Mouse (Mus musculus): ENCODE data around the gene Zfpm1.
A peak's percentile ranks its signal among the peaks of the same experiment; 100 is the strongest.

Gene Zfpm1

DNA sequence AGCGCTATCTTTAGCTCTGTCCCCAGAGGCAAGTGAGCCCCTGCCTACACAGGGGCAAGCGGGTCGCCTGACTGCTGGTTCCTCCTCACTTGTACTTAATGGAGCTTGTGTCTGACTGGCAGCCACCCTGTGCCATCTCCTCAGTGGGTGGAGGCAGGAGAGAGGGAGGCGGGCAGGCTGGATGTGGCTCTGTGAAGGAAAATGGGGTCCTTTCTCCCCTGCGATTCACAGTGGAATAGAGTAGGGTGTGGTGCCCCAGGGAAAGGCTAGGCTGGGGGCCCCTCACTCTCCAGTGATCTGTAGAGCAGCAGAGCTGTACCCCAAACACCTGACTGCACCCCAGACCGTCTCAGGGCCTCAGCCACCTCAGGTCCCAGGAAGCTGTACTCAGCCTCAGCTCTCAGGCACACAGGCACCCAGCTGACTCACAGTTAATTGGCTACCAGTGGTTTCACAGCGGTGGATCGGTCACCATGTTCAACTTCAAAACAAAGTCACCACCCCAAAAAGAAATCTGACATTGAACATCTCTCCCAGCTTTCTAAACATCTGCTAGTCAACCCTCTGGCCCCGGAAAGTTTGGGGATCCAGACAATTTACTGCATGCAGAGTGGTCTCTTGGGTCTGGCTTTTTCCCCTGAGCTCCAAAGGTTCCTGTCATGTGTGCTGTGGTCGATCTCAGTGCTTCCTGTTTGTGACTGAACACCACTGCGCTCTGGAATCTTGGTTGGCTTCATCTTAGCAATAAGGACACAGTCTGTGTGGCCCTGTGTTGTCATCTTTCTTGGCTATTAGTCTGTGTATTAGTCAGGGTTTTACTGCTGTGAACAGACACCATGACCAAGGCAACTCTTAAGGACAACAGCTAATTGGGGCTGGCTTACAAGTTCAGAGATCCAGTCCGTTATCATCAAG lies 63.5 kb downstream of the Zfpm1 start:
- peak in 1 of 2 experiments; percentile 23 for DNase-seq (ENCODE audit: low spot score in 2 of 2)

DNA sequence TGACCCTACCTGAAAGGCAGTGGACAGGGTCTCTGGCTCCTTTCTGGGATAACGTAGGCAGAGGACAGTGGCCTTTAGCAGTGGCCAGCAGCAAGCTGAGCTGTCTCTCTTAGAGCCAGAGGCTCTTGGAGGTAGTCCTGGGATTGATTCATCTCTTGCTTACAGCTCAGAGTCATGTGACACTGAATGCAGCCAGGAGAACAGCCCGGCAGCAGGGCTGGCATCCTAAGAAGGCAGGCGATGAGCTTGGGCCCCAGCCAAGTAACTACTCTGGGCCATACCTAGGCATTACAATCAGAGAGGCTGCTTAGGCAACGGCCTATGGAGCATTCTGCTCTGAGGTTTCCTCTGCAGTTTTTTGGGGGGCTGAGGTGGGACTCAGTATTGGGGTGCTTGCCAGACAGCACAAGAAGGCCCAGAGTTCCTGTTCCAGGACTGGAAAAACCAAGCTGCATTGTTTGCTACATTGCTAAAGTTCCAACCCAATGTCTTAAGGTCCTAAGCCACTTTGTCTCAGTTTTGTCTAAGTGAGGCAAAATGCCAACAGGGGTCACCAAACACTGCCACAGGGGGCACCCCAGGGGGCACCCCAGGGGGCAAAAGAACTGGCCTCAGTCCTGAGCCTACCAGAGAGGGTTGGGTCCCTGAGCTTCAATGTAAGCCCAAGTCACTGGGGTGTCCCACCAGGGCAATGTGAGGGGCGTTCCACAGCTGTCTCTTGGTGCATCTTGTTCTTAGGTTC lies 66.0 kb downstream of the Zfpm1 start:
- no peak for DNase-seq (ENCODE audit: low spot score in 2 of 2)

DNA sequence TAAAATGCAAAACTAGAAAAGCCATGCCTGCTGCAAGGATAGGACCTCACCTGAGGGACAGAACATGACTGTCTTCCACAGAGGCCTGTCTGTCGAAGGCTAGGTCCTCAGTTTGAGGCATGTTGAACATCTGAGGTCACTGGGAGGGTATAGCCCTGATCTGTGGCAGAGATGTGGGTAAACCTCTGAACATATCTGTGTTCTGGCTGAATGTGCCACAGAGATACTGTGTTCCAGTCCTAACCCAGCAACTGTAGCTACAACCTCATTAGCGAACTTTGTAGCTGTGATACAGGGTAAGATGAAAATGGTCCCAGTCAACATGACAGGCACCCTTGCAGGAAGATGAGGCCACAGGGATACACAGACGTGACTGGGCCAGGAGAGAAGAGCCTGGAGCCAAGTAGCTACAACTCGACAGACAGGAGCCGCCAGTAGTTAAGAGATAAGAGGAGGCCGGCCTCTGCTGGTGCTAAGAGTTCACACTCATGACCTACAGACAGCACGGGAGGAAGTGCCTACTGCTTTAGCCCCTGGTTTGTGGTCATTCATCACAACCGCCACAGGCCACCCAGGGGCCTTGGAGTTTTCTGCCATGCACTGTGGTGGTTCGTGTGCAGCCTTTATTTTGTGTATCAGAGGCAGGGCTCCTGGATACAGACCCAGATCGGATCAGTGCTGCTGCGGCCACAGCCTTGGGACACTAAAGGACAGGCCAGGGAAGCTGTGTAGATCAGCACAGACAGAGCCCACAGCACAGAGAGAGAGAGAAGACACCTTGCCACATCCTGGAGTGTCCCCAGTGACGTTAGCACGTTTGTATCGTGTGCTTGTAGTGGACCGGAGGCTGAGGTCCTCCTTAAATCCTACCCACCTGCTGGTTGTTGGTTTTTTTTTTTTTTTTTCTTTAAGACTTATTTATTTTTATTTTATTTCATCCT lies 67.7 kb downstream of the Zfpm1 start:
- peak; percentile 70 to 86 for DNase-seq (ENCODE audit: low spot score in 2 of 2)

DNA sequence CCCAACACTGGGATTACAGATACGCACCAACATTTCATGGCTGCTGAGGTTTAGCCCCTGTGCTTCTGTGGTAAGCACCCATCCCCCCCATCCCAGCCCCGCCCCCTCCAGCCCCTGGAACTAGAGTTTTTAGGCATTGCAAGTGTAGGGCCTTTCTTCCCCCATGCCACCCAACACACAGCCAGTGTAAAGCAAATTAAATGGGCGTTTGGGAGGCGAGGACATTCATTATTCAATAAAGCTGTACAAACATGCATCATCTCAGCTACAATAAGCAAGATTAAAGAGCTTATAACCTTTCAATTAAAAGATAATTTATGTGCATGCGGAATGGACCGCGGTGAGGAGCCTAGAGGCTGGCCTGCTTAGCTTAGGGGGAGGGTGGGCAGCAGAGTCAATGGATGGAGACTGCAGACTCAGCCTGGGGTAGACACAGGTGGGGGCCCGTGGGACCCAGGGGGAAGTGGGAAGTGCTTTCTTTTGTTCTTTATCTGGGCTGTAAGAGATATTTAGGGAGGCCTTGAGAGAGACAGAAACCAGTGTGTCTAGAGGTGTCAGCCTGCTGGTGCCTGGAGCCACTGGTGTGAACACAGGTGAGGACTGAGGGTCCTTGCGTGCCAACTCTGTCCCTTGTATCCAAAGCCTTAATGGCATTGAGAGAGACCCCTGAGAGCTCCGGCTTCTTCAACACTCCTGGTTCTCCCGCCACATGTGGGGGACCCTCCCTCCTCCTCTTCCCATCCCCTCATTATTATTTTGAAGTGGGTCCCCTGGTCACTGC lies 68.6 kb downstream of the Zfpm1 start:
- no peak for DNase-seq (ENCODE audit: low spot score in 2 of 2)

DNA sequence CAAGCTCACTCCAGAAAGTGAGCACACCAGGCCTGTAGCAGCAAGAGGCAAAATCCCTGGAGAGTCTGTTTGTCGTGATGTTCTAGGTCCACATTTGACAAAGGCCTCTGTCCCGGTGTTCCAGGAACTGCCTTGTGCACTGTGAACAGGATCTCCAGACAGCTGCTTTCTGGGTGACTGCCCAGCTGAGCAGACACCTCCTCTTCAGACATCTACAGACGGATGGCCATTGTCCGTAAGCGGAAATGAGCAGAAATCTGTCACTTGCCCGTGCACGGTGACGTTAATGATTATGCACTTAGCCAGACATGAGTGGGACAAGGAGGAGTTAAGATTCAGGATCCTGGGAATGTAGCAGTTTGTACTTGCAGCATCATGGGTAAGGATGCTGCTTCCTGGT lies 72.2 kb downstream of the Zfpm1 start:
- no peak for DNase-seq (ENCODE audit: low spot score in 2 of 2)

DNA sequence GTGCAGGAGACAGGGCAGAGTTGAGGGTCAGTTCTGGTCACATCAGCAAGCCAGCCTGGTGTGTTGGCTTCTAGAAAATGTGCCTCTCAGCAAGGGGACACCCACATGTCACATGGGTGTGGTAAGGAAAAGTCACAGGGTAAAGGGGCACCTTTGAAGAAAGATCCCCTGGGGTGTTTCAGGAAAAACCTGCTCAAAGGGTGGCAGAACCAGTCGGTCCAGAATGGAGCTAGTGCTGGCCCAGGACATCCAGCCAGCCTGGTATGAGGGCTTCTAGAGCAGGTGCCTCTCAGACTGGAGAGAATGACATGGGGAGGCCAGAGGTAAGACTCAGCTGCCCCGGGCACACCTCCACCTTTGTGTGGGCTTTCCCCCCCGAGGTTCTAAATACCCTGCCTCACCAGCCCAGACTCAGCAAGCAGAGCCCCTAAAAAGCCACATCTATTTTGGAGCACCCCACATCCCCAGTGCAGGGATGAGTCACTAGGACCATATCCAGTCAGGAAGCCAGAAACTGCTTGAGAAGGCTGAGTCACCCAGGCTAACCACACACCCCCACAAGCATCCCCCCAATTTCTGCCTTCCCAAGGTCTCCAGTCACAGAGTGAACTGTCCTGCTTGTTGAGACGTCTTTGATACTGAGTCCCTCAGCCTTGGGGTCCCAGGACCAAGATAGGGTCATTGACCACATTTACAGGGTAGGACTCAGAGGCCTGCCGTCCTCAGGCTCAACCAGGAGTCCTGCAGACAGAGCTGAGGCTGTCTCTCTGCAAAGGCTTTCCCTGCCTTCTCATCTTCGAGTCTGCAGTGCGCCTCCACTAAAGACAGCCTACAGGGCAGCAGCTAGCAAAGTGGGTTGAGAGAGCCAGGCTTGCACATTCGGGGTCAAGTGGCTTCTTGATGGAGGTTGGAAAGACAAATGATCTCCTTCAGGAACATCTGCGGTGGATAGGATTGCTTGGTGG lies 74.0 kb downstream of the Zfpm1 start:
- no peak for DNase-seq (ENCODE audit: low spot score in 2 of 2)

DNA sequence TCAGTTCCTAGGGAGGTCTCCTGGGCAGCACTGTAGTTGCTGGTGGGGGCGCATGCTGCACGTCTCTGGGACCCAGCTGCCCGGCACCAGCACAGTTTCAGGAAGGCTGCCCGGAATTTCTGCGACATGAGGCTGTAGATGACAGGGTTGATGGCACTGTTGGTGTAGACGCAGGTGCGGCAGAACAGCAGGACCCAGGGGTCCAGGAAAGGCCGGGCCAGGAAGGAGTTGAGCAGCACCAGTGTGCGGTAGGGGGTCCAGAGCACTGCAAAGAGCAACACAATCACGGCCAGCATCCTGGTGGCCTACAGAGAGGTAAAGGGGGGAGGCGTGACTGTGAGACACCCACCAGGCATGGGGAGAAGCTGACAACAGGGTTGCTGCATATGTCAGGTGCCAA lies 75.3 kb downstream of the Zfpm1 start:
- DNase-seq (ENCODE audit: low spot score in 2 of 2): no peak

DNA sequence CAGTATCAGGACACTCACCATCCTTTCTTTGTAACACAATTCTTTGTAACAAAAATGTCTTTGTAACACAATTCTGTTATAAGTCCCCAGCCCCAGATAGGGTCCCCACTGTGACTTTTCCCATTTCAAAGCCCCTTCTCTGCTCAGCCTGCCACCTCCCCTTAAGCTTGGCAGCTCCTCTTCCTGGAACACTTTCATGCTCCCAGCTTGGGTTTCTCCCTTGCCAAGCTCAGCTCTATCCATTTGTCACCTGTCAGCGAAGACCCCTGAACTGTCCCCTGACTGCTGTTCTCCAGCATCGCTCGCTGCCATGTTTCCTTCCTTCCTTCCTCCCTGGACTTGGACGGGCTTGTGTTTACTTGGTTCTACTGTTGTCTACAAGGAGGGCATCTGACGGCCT lies 75.7 kb downstream of the Zfpm1 start:
- DNase-seq (ENCODE audit: low spot score in 2 of 2): no peak

DNA sequence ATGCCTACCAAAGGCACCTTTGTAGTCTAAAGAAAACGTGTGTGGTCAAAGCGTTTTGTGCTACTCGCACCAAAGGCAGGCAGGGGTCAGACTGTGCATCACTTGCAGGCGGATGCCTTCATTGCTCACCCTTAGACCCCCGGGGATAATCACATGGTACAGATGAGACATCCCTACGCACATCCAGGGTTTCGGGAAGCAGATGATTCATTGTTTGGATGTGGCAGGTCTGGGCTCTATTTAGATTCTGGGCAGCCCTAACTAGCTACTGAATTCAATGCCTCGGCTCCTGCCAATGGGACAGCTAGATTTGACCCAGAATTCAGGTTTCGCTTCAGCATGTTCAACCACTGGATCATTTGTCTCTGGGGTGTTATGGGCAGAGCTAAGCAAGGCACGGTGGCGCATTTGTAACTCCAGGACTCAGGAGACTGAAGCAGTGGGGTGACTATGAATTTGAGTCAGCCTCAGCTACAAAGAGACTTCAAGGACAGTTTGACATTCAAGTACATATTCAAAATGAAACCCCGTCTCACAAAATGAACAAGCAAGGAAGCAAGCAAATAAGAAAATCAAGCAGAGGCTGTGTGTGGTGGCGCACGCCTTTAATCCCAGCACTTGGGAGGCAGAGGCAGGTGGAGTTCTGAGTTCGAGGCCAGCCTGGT lies 77.3 kb downstream of the Zfpm1 start:
- DNase-seq (ENCODE audit: low spot score in 2 of 2): no peak

DNA sequence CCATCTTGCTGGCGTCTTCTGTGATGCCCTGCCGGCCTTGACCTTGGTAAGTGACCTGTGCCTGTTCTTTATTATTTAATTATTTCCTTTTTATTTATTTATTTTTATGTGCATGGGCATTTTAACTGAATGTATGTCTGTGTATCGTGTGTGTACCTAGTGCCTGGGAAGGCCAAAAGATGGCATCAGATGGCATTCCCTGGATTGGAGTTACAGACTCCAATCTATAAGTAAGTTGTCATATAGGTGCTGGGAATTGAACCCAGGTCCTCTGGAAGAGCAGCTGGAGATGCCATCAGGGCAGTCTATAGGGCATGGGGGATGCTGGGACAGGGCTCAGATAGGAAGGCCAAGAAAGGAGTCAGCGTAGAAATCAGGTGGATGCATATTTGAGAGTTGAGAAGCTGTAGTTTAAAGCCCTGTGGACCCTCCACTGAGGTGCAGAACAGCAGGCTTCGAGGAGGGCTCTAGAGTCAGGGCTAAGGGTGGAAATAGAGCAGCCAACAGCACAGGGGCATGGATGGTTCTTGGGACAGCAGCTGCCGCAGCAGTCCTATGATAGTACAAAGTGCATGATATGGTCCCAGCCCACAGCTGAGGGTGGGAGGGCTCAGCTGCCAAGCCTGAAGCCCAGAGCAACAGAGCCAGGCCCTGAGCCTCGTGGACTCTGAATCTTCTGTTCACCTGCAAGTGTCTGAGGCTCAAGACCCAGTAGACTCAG lies 78.9 kb downstream of the Zfpm1 start, which contains the start of gene Trhr2:
Gene Trhr2, minus strand, starts transcription at position 51 of the 721 bp plus-strand sequence.
- no peak for DNase-seq (ENCODE audit: low spot score in 2 of 2)

DNA sequence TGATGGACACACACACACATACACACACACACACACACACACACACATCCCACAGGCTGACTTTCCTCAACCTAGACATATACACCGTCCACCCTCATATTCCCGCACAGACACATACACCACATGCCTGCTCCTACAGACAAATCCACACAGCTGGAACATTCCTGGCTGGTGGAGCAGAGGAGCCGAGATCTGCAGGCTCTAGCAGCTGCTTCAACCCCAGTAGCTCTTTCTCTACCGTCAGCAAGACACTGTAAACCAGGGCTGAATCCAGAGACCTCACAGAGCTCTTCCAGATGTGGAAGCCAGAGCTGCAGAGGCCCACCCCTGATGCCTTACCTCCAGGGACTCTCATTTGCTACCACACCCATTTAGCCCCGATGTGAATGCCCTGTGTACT lies 80.3 kb downstream of the Zfpm1 start:
- no peak for DNase-seq (ENCODE audit: low spot score in 2 of 2)

DNA sequence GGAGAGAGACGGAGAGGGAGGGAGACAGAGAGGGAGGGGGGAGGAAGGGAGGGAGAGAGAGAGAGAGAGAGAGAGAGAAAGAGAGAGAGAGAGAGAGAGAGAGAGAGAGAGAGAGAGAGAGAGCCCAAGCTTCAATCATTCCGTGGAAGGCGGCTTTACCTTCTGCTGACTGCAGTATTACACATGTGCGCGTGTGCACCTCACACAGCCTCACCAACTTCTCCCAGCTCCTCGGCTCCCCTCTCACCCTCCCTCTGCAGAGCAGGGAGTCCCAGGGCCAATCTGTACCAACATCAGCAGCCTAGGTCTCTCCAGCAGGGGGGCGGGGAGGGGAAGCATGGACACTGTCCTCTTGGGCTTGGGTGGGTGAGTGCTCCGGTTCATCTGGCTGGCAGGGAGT lies 81.0 kb downstream of the Zfpm1 start:
- DNase-seq (ENCODE audit: low spot score in 2 of 2): no peak

DNA sequence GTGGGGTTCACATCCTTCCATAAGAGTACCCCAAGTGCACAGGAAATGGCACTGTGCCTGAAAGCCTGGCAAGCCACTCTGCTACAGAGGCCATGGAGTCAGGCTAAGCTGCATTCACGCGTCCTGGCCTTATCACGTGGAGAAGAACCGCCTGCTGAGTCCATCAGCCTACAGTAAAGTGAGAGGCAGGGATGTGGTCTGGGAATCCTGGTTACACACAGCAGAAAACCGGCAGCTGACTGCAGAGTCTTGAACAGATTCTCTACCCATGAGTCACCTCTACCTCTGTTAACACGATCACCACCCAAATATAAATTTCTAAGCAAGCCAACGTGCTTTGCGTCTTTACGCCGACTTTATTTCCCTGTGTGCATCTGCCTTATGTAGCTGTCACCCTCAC lies 86.6 kb downstream of the Zfpm1 start:
- DNase-seq (ENCODE audit: low spot score in 2 of 2): no peak

DNA sequence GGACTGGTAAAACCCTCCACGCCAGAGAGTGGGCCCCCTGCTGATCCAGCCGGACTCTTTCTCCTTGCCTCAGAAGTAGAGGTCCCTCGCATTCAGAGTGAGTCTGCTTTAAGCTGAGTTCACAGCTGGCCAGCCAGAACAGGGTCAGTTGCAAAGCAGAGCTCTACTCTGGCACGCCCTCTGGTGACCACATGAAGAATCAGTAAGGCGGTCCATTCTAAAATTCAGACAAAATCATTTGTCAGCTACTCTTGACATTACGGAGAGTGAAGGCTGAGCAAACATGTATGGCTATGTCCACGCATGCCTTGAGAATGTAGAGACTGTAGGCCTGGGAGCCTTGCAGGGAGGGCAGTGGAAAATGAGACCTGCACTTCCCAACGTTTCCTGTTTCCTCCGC lies 87.7 kb downstream of the Zfpm1 start:
- DNase-seq (ENCODE audit: low spot score in 2 of 2): peak; percentile 52 to 61

DNA sequence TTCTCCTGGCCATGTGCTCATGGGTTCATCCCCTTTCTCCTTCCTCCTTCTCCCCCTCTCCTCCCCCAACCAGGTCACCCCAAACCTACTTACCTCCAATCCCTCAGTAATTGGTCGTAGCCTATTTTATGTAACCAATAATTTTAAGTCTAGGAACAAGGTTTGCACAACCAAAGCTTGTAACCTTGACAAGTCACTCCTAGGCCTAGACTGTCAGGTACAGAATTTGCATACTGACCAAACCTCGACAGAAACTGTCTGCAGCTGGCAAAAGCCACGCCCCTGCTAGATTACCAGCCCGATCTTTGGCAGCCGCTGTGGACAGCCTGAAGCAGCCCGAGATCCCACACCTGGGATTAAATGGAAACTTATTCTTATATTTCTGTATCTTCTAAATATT lies 89.8 kb downstream of the Zfpm1 start:
- DNase-seq (ENCODE audit: low spot score in 2 of 2): no peak

DNA sequence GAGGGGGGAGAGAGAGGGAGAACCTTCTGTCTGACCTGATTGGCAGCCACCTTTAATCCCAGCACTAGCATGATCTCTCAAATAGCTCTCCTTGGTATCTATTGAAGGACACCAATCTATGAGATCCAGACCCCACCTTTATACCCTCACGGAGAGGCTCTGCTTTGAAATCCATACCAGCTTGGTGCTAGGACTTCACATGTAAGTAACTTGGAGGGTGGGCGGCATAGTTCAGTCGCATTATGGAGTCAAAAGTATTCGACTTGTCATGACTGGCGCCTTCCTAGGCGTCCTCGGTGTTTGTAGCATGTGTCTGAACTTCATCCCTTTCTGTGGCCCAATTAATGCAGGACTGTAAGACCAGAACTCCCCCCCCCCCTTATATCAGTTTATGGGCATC lies 93.4 kb downstream of the Zfpm1 start:
- no peak for DNase-seq (ENCODE audit: low spot score in 2 of 2)

DNA sequence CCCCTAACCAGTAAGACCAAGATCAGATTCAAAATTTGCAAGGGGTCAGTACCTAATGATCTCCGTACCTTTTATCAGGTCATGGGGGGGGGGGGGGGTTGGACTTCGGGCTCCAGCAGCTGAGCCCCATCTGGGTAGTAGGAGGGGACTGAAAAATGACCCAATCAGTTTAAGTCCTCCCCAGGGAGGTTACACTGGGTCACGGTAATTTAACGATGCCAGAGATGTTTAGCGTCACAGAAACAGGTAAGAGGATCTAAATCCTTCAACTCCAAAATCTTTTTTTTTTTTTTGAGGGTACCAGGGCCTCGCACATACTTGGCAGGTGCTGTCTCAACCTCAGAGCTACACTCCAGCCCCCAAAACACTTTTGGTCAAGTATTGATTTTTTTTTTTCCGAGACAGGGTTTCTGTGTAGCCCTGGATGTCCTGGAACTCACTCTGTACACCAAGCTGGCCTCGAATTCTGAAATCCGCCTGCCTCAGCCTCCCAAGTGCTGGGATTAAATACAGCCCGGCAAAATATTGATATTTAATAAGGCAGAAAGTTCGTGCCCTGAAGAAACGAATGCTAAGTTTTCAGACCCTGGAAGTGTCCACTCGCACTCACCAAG lies 93.9 kb downstream of the Zfpm1 start:
- no peak for DNase-seq (ENCODE audit: low spot score in 2 of 2)

Data from natural killer cell, adult 2 months (primary cell).